Mouse (Mus musculus) liver, postnatal 0 days (tissue): ENCODE measurements around the gene Tmem26. TPM values are rescaled to one million over a fixed set of nuclear protein-coding genes. Genes with fewer than 3 reads are reported as not detected.
"Not testable (repeated sequence)": the region's sequence is repeated elsewhere in the genome, so short reads cannot be mapped to it uniquely, and the experiment has no call there.

Experiments
- ATAC-seq: fragments of 200-750 bp; cut with Nextera tagmentation; 2 replicates; pipeline ENCODE4 v1.8.0; 2017; ENCODE audit warnings: mild to moderate bottlenecking, moderate library complexity
- DNase-seq: peaks from one replicate; pipeline ENCODE4 v3.0.0-alpha.2; 2016
- H3K27ac ChIP-seq: fragments of 300-500 bp; sonication (generic); 2 replicates; pipeline ENCODE4 v1.5.1; 2014; ENCODE audit warnings: antibody characterized with exemption, moderate library complexity, mild to moderate bottlenecking, low read depth
- H3K27me3 ChIP-seq: fragments of 300-500 bp; sonication (generic); 2 replicates; pipeline ENCODE4 v1.6.1; 2014; ENCODE audit warnings: low read length, control low read depth, mixed read lengths; ENCODE audit not compliant: insufficient read depth
- H3K36me3 ChIP-seq: fragments of 300-500 bp; sonication (generic); replicated peaks from 2 replicates; pipeline ENCODE4 v1.6.1; 2014; ENCODE audit warnings: mild to moderate bottlenecking, control low read depth, low read length, moderate library complexity, mixed read lengths; ENCODE audit not compliant: insufficient read depth
- H3K4me1 ChIP-seq: fragments of 300-500 bp; sonication (generic); 2 replicates; pipeline ENCODE4 v1.6.1; 2014; ENCODE audit warnings: antibody characterized with exemption, mild to moderate bottlenecking, control low read depth; ENCODE audit not compliant: insufficient read depth
- H3K4me2 ChIP-seq: fragments of 300-500 bp; sonication (generic); 2 replicates; pipeline ENCODE4 v1.6.1; 2014; ENCODE audit warnings: low read depth, mild to moderate bottlenecking, low read length, moderate library complexity, mixed read lengths
- H3K4me3 ChIP-seq: fragments of 300-500 bp; sonication (generic); 2 replicates; pipeline ENCODE4 v1.5.1; 2014; ENCODE audit warnings: low read depth, low read length
- H3K9ac ChIP-seq: fragments of 300-500 bp; sonication (generic); replicated peaks from 2 replicates; pipeline ENCODE4 v1.6.1; 2014; ENCODE audit warnings: mild to moderate bottlenecking, moderate library complexity
- H3K9me3 ChIP-seq: fragments of 300-500 bp; sonication (generic); 2 replicates; pipeline ENCODE4 v1.6.1; 2016; ENCODE audit warnings: mild to moderate bottlenecking, control low read depth, low read length, mixed read lengths
- CTCF ChIP-seq: sonication (generic); IDR thresholded peaks from 2 replicates; pipeline ENCODE4 v1.5.1; 2016; ENCODE audit warnings: antibody characterized with exemption, low read depth
- EP300 ChIP-seq: IDR thresholded peaks from 2 replicates; pipeline ENCODE4 v1.6.1; 2016; ENCODE audit warnings: antibody characterized with exemption, low read depth, mild to moderate bottlenecking
- WGBS: fragments of 180-500 bp; shearing (Covaris S2); extraction: QIAGEN DNeasy Blood & Tissue Kit; methylation state at CpG from one replicate; pipeline ENCODE4 v1.1.7; 2014; ENCODE audit not compliant: insufficient replicate concordance; 5-methylcytosine and 5-hydroxymethylcytosine counted together
- polyA plus RNA-seq: library from polyadenylated mRNA; unstranded; fragments of >200 nt; fragmentation: Nextera tagmentation; extraction: Ambion mirVana; gene quantifications from 2 replicates; pipeline ENCODE4 v1.2.1, GENCODE M21; 2015

Gene Tmem26
- polyA plus RNA-seq, 1 experiment from 2014 or later, result 1.7 TPM

- Histone ChIP-seq H3K4me3 (no peak overlapping the region), H3K36me3 (no peaks in the 10 kb centered on the region), H3K4me2 (no peak overlapping the region), H3K4me1 (no peaks in the 10 kb centered on the region), H3K27ac (no peak overlapping the region), H3K9ac (no peak overlapping the region), H3K27me3 (no peaks in the 10 kb centered on the region), H3K9me3 (no peaks in the 10 kb centered on the region)
- DNase-seq (no peak), ATAC-seq (peak; percentile 38; the same call in 1 of the 2 replicates)
- 60% methylated on average over 3 of the region's 3 CpGs for WGBS
- TF ChIP-seq EP300, result no peak
- no peak for TF ChIP-seq CTCF
Measured at GRCm38 (mm10) chr10:68735621-68736020, 12.2 kb downstream of the Tmem26 start.

DNA sequence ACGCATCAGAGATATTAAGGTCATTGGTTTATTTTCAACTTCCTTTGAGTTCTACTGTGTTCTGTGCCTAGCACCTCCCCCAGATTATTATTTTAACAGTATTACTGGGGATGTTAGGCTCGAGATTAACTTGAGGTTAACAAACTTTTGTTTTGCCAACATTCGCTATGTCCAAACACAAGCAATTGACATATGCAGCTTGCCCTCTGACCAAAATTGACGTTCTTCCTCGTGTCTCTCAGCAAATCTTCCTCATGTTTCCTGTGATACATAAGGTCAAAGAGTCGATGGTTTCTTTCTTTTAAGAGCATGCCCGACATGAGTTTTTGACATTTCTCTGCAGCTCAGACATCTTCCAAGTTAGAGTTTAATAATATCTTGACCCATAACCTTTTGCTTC lies 13.9 kb downstream of the Tmem26 start:
- Histone ChIP-seq H3K9me3 (no peaks in the 10 kb centered on the region), H3K36me3 (no peaks in the 10 kb centered on the region), H3K9ac (no peak overlapping the region), H3K4me1 (no peaks in the 10 kb centered on the region), H3K27ac (no peak overlapping the region), H3K27me3 (no peaks in the 10 kb centered on the region), H3K4me2 (no peak overlapping the region), H3K4me3 (no peak overlapping the region)
- TF ChIP-seq EP300 (peak; percentile 57), CTCF (no peak)
- DNase-seq (no peak), ATAC-seq (no peak)
- WGBS, result 42% methylated on average over 7 of the region's 7 CpGs

DNA sequence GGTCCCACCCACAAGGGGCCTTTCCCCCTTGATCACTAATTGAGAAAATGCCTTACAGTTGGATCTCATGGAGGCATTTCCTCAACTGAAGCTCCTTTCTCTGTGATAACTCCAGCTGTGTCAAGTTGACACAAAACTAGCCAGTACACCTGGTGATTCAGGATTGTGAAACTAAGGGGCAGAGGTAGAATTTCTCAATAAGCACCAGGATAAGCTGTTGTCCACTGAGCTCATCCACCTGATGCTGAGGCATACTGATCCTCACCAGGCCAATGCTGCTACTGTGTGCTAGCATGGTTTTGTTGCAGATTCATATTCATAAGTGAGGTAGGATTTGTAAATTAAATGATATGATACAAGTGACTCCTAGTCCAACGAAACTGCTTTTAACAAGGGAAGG lies 15.5 kb downstream of the Tmem26 start:
- H3K4me3 ChIP-seq, H3K4me1 ChIP-seq, H3K4me2 ChIP-seq, H3K9ac ChIP-seq, H3K36me3 ChIP-seq, H3K9me3 ChIP-seq, H3K27ac ChIP-seq, H3K27me3 ChIP-seq, DNase-seq: not testable (repeated sequence)
- peak; percentile 41; the same call in 1 of the 2 replicates for ATAC-seq
- WGBS, result 78% methylated on average over 1 of the region's 1 CpGs

DNA sequence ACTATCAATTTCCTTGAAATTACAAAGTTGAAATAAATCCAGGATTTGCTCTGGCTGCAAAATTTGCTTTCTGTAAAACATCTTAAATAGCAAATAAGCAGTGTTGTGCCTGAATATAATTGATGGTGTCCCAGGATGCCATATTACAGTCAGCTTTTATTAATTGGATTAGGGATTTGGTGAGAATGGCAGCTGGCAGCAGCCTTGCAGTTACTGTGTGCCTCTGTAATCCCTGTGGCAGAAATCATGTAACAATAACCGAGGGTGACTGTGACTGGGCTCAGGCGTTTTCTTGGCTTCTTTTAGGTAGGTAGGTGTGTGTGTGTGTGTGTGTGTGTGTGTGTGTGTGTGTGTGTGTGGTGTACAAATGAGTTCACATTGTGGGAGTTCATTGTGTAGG lies 16.8 kb downstream of the Tmem26 start:
- no peaks in the 10 kb centered on the region for H3K4me1 ChIP-seq
- H3K9me3 ChIP-seq, result no peaks in the 10 kb centered on the region
- no peak for ATAC-seq
- no peak for TF ChIP-seq EP300
- no peak for TF ChIP-seq CTCF
- H3K27ac ChIP-seq, result no peak overlapping the region
- WGBS, result 72% methylated on average over 2 of the region's 2 CpGs
- DNase-seq, result no peak
- no peak overlapping the region for H3K4me3 ChIP-seq
- H3K9ac ChIP-seq, result no peak overlapping the region
- no peak overlapping the region for H3K4me2 ChIP-seq
- no peaks in the 10 kb centered on the region for H3K36me3 ChIP-seq
- no peaks in the 10 kb centered on the region for H3K27me3 ChIP-seq

- WGBS, result 78% methylated on average over 7 of the region's 7 CpGs
- no peak overlapping the region for H3K4me3 ChIP-seq
- no peak overlapping the region for H3K4me2 ChIP-seq
- TF ChIP-seq CTCF (no peak), EP300 (no peak)
- no peaks in the 10 kb centered on the region for H3K9me3 ChIP-seq
- H3K36me3 ChIP-seq, result no peaks in the 10 kb centered on the region
- no peaks in the 10 kb centered on the region for H3K27me3 ChIP-seq
- H3K4me1 ChIP-seq, result no peaks in the 10 kb centered on the region
- ATAC-seq, result no peak
- H3K9ac ChIP-seq, result no peak overlapping the region
- no peak overlapping the region for H3K27ac ChIP-seq
- no peak for DNase-seq
Measured at GRCm38 (mm10) chr10:68750921-68751320, 27.5 kb downstream of the Tmem26 start.

GRCm38 (mm10) chr10:68759238-68759637 lies 35.8 kb downstream of the Tmem26 start:
- TF ChIP-seq CTCF (peak; percentile 51), EP300 (no peak)
- Histone ChIP-seq H3K27ac (no peak overlapping the region), H3K27me3 (no peaks in the 10 kb centered on the region), H3K4me1 (no peaks in the 10 kb centered on the region), H3K9me3 (no peaks in the 10 kb centered on the region), H3K36me3 (no peaks in the 10 kb centered on the region), H3K9ac (no peak overlapping the region), H3K4me3 (no peak overlapping the region), H3K4me2 (no peak overlapping the region)
- 22% methylated on average over 5 of the region's 5 CpGs for WGBS
- ATAC-seq (no peak), DNase-seq (peak; percentile 42)

DNA sequence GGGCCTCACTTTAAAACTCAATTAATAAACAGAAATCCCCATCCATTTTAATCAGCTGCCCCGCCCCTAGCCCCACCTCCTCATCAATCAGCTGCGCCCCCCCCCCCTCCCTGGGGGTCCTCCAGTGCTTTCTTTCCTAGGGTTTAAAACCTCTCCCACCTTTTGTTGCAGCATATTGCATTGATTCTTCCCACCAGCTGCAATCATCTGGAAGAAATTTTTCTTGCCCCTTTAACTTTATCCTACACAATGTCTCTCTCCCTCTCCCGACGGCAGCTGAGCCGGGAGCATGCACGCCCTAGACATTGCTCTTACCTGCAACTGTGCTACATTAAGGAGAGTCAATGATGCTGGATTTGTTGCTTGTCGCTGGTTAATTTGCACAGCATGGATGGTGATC lies 36.3 kb downstream of the Tmem26 start:
- no peak for TF ChIP-seq CTCF
- no peak for TF ChIP-seq EP300
- H3K9ac ChIP-seq, result no peak overlapping the region

More for the DNA sequence above, 36.3 kb downstream of the Tmem26 start:
- 71% methylated on average over 7 of the region's 7 CpGs for WGBS
- Histone ChIP-seq H3K4me3 (no peak overlapping the region), H3K4me1 (no peaks in the 10 kb centered on the region), H3K27me3 (no peaks in the 10 kb centered on the region), H3K27ac (no peak overlapping the region), H3K4me2 (no peak overlapping the region), H3K36me3 (no peaks in the 10 kb centered on the region), H3K9me3 (no peaks in the 10 kb centered on the region)
- DNase-seq (no peak), ATAC-seq (no peak)
